Mouse (Mus musculus) heart, embryonic 14.5 days (tissue): Measurements from ENCODE around the gene Zbtb6. TPM values are rescaled to one million over a fixed set of nuclear protein-coding genes. Genes with fewer than 3 reads are reported as not detected.

Experiments used
- ATAC-seq: fragments of 200-750 bp; cut with Nextera tagmentation; 2 replicates; pipeline ENCODE4 v1.8.0; 2017; ENCODE audit warnings: low read depth, moderate TSS enrichment; ENCODE audit not compliant: insufficient number of reproducible peaks, insufficient read depth, low FRiP score
- H3K27ac ChIP-seq, 2 experiments: fragments of 200-500 bp in 1 of 2; fragments of 300-500 bp in 1 of 2; sonication (generic) in 1 of 2; replicated peaks in 1 of 2; 2 replicates each; pipeline ENCODE4 v1.5.1; 2012 to 2014; ENCODE audit warnings: low read depth in 2 of 2, low read length in 2 of 2, control low read depth in 1 of 2, mild to moderate bottlenecking in 1 of 2, mixed read lengths in 1 of 2; ENCODE audit not compliant: control insufficient read depth in 1 of 2, insufficient read depth in 1 of 2
- H3K27me3 ChIP-seq: fragments of 300-500 bp; sonication (generic); 2 replicates; pipeline ENCODE4 v1.6.1; 2014; ENCODE audit warnings: mild to moderate bottlenecking, low read length, control low read depth; ENCODE audit not compliant: control insufficient read depth, insufficient read depth
- H3K36me3 ChIP-seq: fragments of 300-500 bp; sonication (generic); 2 replicates; pipeline ENCODE4 v1.6.1; 2014; ENCODE audit warnings: mild to moderate bottlenecking, control low read depth, low read length, mixed read lengths; ENCODE audit not compliant: control insufficient read depth, insufficient read depth
- H3K4me1 ChIP-seq, 2 experiments: fragments of 200-500 bp in 1 of 2; fragments of 300-500 bp in 1 of 2; sonication (generic) in 1 of 2; 2 replicates each; pipeline ENCODE4 v1.6.1; 2012 to 2014; ENCODE audit warnings: low read length in 2 of 2, control low read depth in 1 of 2, mixed read lengths in 1 of 2; ENCODE audit not compliant: control insufficient read depth in 2 of 2, insufficient read depth in 2 of 2
- H3K4me2 ChIP-seq: fragments of 300-500 bp; sonication (generic); 2 replicates; pipeline ENCODE4 v1.6.1; 2014; ENCODE audit warnings: mild to moderate bottlenecking, low read length
- H3K4me3 ChIP-seq, 2 experiments: fragments of 200-500 bp in 1 of 2; fragments of 300-500 bp in 1 of 2; sonication (generic) in 1 of 2; 2 replicates each; pipeline ENCODE4 v1.5.1; 2012 to 2014; ENCODE audit warnings: low read length in 2 of 2, mild to moderate bottlenecking in 2 of 2, control low read depth in 1 of 2, low read depth in 1 of 2, moderate library complexity in 1 of 2; ENCODE audit not compliant: control insufficient read depth in 1 of 2, insufficient read depth in 1 of 2
- H3K9ac ChIP-seq: fragments of 300-500 bp; sonication (generic); 2 replicates; pipeline ENCODE4 v1.6.1; 2014; ENCODE audit warnings: mild to moderate bottlenecking, low read length
- H3K9me3 ChIP-seq: fragments of 300-500 bp; sonication (generic); 2 replicates; pipeline ENCODE4 v1.6.1; 2016; ENCODE audit warnings: low read length, control low read depth; ENCODE audit not compliant: control insufficient read depth
- WGBS: fragments of 180-500 bp; shearing (Covaris S2); extraction: QIAGEN DNeasy Blood & Tissue Kit; methylation state at CpG from one replicate; pipeline ENCODE4 v1.1.7; 2014; 5-methylcytosine and 5-hydroxymethylcytosine counted together
- polyA plus RNA-seq: library from polyadenylated mRNA; unstranded; fragments of >200 nt; fragmentation: Nextera tagmentation; extraction: Ambion mirVana; gene quantifications from 2 replicates; pipeline ENCODE4 v1.2.1, GENCODE M21; 2014

Gene Zbtb6
- 2.5 and 2.9 TPM in 2 replicates for polyA plus RNA-seq

- peak; percentile 97 for ATAC-seq
- Histone ChIP-seq H3K4me1 (peaks cover 0 to 13% of the 10 kb centered on the region in 2 experiments; a peak in 1 of 4 replicates), H3K27ac (peak within 1 kb of the TSS; percentile 74 to 94), H3K9ac (peak within 1 kb of the TSS; percentile 88), H3K4me2 (peak within 1 kb of the TSS; percentile 75), H3K4me3 (peak within 1 kb of the TSS; percentile 78 to 99), H3K9me3 (no peaks in the 10 kb centered on the region), H3K27me3 (no peaks in the 10 kb centered on the region), H3K36me3 (peaks cover 6% of the 10 kb centered on the region; the same call in 1 of the 2 replicates)
- under 1% methylated on average over 51 of the region's 51 CpGs for WGBS
Observed at GRCm38 (mm10) chr2:37442611-37443591, at the start of gene Zbtb6, which contains the start of the genes Zbtb26 and Rabgap1. TSS of gene Zbtb6 (minus strand) at chr2:37443171. TSS of gene Zbtb26 (minus strand) at chr2:37443135. TSS of gene Rabgap1 (plus strand) at chr2:37443279.

- WGBS: 91% methylated on average over 2 of the region's 2 CpGs
- Histone ChIP-seq H3K4me3 (no peak overlapping the region), H3K36me3 (peaks cover 86% of the 10 kb centered on the region)
Observed at GRCm38 (mm10) chr2:37488956-37489355, 46.0 kb upstream of the Zbtb6 start.

GRCm38 (mm10) chr2:37486408-37486807 is 43.4 kb upstream of the Zbtb6 start:
- no peak for ATAC-seq
- no peak overlapping the region for H3K4me3 ChIP-seq
- H3K9ac ChIP-seq: no peak overlapping the region
- H3K9me3 ChIP-seq: no peaks in the 10 kb centered on the region
- no peak overlapping the region for H3K4me2 ChIP-seq
- H3K27me3 ChIP-seq: no peaks in the 10 kb centered on the region
- H3K36me3 ChIP-seq: peaks cover 81% of the 10 kb centered on the region
- no peak overlapping the region for H3K27ac ChIP-seq
- no peaks in the 10 kb centered on the region for H3K4me1 ChIP-seq

More at GRCm38 (mm10) chr2:37488956-37489355, 46.0 kb upstream of the Zbtb6 start:
- no peak overlapping the region for H3K9ac ChIP-seq
- ATAC-seq: no peak
- no peak overlapping the region for H3K4me2 ChIP-seq
- no peaks in the 10 kb centered on the region for H3K4me1 ChIP-seq
- H3K9me3 ChIP-seq: no peaks in the 10 kb centered on the region
- H3K27me3 ChIP-seq: no peaks in the 10 kb centered on the region
- no peak overlapping the region for H3K27ac ChIP-seq

- Histone ChIP-seq H3K27me3 (no peaks in the 10 kb centered on the region), H3K9ac (no peak overlapping the region), H3K4me2 (no peak overlapping the region), H3K27ac (no peak overlapping the region), H3K4me3 (no peak overlapping the region), H3K4me1 (no peaks in the 10 kb centered on the region), H3K9me3 (no peaks in the 10 kb centered on the region), H3K36me3 (peaks cover 77% of the 10 kb centered on the region)
- 67% methylated on average over 1 of the region's 1 CpGs for WGBS
- ATAC-seq: no peak
Observed at GRCm38 (mm10) chr2:37485370-37485769, 42.4 kb upstream of the Zbtb6 start.

GRCm38 (mm10) chr2:37484165-37484564 is 41.2 kb upstream of the Zbtb6 start:
- Histone ChIP-seq H3K27ac (no peak overlapping the region), H3K4me2 (no peak overlapping the region), H3K4me3 (no peak overlapping the region), H3K36me3 (peaks cover 67% of the 10 kb centered on the region), H3K27me3 (no peaks in the 10 kb centered on the region), H3K9me3 (no peaks in the 10 kb centered on the region), H3K9ac (no peak overlapping the region), H3K4me1 (no peaks in the 10 kb centered on the region)
- 87% methylated on average over 2 of the region's 2 CpGs for WGBS
- no peak for ATAC-seq

GRCm38 (mm10) chr2:37480039-37480438 is 37.1 kb upstream of the Zbtb6 start:
- WGBS: 90% methylated on average over 2 of the region's 2 CpGs
- H3K36me3 ChIP-seq: peaks cover 65% of the 10 kb centered on the region

GRCm38 (mm10) chr2:37479559-37479958 is 36.6 kb upstream of the Zbtb6 start:
- H3K36me3 ChIP-seq: peaks cover 64% of the 10 kb centered on the region

More at GRCm38 (mm10) chr2:37480039-37480438, 37.1 kb upstream of the Zbtb6 start:
- Histone ChIP-seq H3K4me3 (no peak overlapping the region), H3K27me3 (no peaks in the 10 kb centered on the region), H3K27ac (no peak overlapping the region), H3K4me2 (no peak overlapping the region), H3K9ac (no peak overlapping the region), H3K4me1 (no peaks in the 10 kb centered on the region), H3K9me3 (no peaks in the 10 kb centered on the region)
- ATAC-seq: no peak

More at GRCm38 (mm10) chr2:37479559-37479958, 36.6 kb upstream of the Zbtb6 start:
- Histone ChIP-seq H3K27me3 (no peaks in the 10 kb centered on the region), H3K4me1 (no peaks in the 10 kb centered on the region), H3K9ac (no peak overlapping the region), H3K27ac (no peak overlapping the region), H3K4me2 (no peak overlapping the region), H3K9me3 (no peaks in the 10 kb centered on the region), H3K4me3 (no peak overlapping the region)
- no peak for ATAC-seq
